Mouse (Mus musculus): ENCODE results near the gene Galnt6. TPM values are rescaled to one million over a fixed set of nuclear protein-coding genes. Genes with fewer than 3 reads are reported as not detected.

Gene Galnt6
- polyA plus RNA-seq, 1 experiment from 2014 or later, result 3.0 TPM

DNA sequence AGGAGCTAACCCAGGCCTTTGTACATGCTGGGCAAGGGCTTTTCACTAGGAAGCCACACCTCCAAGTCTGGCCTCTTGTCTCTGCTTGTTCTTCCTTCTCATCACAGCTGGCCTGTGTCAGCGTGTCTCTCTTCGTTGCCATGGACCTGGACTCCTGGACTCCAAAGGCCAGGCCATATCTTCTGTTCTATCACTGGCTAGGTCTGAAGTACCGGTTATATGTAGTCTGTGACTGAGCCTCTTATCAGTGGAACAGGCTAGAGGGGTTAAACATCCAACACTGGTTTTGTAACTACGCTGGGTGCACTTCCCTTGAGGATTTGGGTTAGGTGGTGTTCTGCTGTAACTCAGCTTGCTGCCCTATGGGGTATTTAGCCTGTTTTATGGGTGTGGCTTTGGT, 7.2 kb downstream of the Galnt6 start:
- Histone ChIP-seq H3K27ac (ENCODE audit: low read length) (no peak overlapping the region), H3K4me3 (ENCODE audit: low read depth, low read length) (no peak overlapping the region), H3K9me3 (ENCODE audit: control insufficient read depth, low read depth, low read length) (no peaks in the 10 kb centered on the region), H3K9ac (replicated peaks; ENCODE audit: low read depth, low read length) (no peak overlapping the region), H3K4me2 (replicated peaks; ENCODE audit: low read depth, low read length) (no peak overlapping the region), H3K4me1 (ENCODE audit: control insufficient read depth, insufficient read depth, low read length) (no peaks in the 10 kb centered on the region), H3K36me3 (ENCODE audit: control insufficient read depth, insufficient read depth, low read length) (no peaks in the 10 kb centered on the region), H3K27me3 (ENCODE audit: control insufficient read depth, insufficient read depth, low read length) (no peaks in the 10 kb centered on the region)
- peak; percentile 53; the same call in 1 of the 2 replicates for ATAC-seq (ENCODE audit: insufficient number of reproducible peaks, insufficient read depth, low FRiP score, low read depth)
- 47% methylated on average over 4 of the region's 4 CpGs for WGBS

DNA sequence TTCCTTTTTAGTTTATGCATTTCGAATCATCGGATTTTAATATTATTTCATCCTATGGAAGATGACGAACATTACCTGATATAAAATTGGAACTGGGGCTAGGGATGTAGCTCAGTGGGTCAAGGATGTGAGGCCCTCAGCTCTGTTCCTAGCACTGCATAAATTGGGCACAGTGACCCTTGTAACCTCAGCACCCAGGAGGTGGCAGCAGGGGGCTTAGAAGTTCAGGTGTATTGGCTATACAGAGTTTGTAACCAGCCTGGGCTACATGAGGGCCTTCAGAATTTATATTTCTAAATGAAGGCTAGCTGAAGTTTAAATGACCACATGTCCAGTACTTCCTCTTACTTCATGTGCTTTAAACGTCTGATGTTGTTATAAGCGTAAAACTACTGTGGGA, 7.7 kb downstream of the Galnt6 start:
- no peak overlapping the region for H3K4me3 ChIP-seq (ENCODE audit: low read depth, low read length)
- ATAC-seq (ENCODE audit: insufficient number of reproducible peaks, insufficient read depth, low FRiP score, low read depth), result no peak
- WGBS, result 84% methylated on average over 5 of the region's 5 CpGs
- H3K27me3 ChIP-seq (ENCODE audit: control insufficient read depth, insufficient read depth, low read length), result no peaks in the 10 kb centered on the region
- H3K9me3 ChIP-seq (ENCODE audit: control insufficient read depth, low read depth, low read length), result no peaks in the 10 kb centered on the region
- no peak overlapping the region for H3K9ac ChIP-seq (replicated peaks; ENCODE audit: low read depth, low read length)
- no peaks in the 10 kb centered on the region for H3K4me1 ChIP-seq (ENCODE audit: control insufficient read depth, insufficient read depth, low read length)
- H3K4me2 ChIP-seq (replicated peaks; ENCODE audit: low read depth, low read length), result no peak overlapping the region
- H3K36me3 ChIP-seq (ENCODE audit: control insufficient read depth, insufficient read depth, low read length), result no peaks in the 10 kb centered on the region
- no peak overlapping the region for H3K27ac ChIP-seq (ENCODE audit: low read length)

DNA sequence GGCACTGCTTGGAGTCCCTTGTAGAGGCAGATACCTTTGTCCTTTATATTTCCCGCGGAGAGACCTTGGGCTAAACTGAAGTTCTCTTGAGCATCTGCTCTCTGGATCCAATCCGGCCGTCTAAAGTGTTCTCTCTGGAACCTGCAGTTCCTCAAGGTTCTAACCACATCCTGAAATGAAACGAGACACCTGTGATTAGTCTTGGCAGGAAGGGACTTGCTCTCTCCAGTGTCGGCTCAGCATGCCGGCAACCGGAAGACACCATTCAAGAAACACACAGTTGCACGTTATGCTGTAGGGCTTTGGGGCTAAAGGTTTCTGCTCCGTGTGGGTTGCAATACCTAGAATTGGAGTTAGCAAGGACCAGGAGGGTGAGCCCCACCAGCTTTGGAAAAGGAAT, 9.1 kb downstream of the Galnt6 start:
- 74% methylated on average over 10 of the region's 10 CpGs for WGBS
- Histone ChIP-seq H3K27ac (ENCODE audit: low read length) (no peak overlapping the region), H3K27me3 (ENCODE audit: control insufficient read depth, insufficient read depth, low read length) (no peaks in the 10 kb centered on the region), H3K4me1 (ENCODE audit: control insufficient read depth, insufficient read depth, low read length) (no peaks in the 10 kb centered on the region), H3K9me3 (ENCODE audit: control insufficient read depth, low read depth, low read length) (no peaks in the 10 kb centered on the region), H3K36me3 (ENCODE audit: control insufficient read depth, insufficient read depth, low read length) (no peaks in the 10 kb centered on the region), H3K9ac (replicated peaks; ENCODE audit: low read depth, low read length) (no peak overlapping the region), H3K4me2 (replicated peaks; ENCODE audit: low read depth, low read length) (no peak overlapping the region), H3K4me3 (ENCODE audit: low read depth, low read length) (no peak overlapping the region)
- ATAC-seq (ENCODE audit: insufficient number of reproducible peaks, insufficient read depth, low FRiP score, low read depth), result no peak

GRCm38 (mm10) chr15:100719217-100719616, 10.0 kb downstream of the Galnt6 start:
- no peak overlapping the region for H3K4me2 ChIP-seq (replicated peaks; ENCODE audit: low read depth, low read length)
- H3K9me3 ChIP-seq (ENCODE audit: control insufficient read depth, low read depth, low read length), result no peaks in the 10 kb centered on the region
- no peak overlapping the region for H3K4me3 ChIP-seq (ENCODE audit: low read depth, low read length)
- H3K27me3 ChIP-seq (ENCODE audit: control insufficient read depth, insufficient read depth, low read length), result no peaks in the 10 kb centered on the region
- WGBS, result 95% methylated on average over 5 of the region's 5 CpGs
- no peaks in the 10 kb centered on the region for H3K36me3 ChIP-seq (ENCODE audit: control insufficient read depth, insufficient read depth, low read length)
- ATAC-seq (ENCODE audit: insufficient number of reproducible peaks, insufficient read depth, low FRiP score, low read depth), result no peak
- no peak overlapping the region for H3K9ac ChIP-seq (replicated peaks; ENCODE audit: low read depth, low read length)
- H3K27ac ChIP-seq (ENCODE audit: low read length), result no peak overlapping the region
- no peaks in the 10 kb centered on the region for H3K4me1 ChIP-seq (ENCODE audit: control insufficient read depth, insufficient read depth, low read length)

DNA sequence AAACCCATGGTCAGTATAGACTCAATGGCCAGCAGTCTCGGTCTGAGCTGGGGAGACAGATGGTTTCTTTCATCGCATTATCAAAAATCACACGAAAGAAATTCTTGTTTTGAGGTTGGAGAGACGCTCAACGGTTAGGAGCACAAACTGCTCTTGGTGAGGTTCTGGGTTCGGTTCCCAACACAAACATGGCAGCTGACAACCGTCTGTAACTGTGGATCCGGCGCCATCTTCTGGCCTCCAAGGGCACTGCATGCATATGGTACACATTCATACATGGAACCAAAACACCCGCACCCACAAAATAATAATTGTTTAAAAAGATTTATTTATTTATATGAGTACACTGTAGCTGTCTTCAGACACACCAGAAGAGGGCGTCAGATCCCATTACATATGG, 10.6 kb downstream of the Galnt6 start:
- no peak overlapping the region for H3K4me3 ChIP-seq (ENCODE audit: low read depth, low read length)
- ATAC-seq (ENCODE audit: insufficient number of reproducible peaks, insufficient read depth, low FRiP score, low read depth), result no peak
- WGBS, result 79% methylated on average over 11 of the region's 11 CpGs
- H3K36me3 ChIP-seq (ENCODE audit: control insufficient read depth, insufficient read depth, low read length), result no peaks in the 10 kb centered on the region
- no peaks in the 10 kb centered on the region for H3K4me1 ChIP-seq (ENCODE audit: control insufficient read depth, insufficient read depth, low read length)
- H3K27me3 ChIP-seq (ENCODE audit: control insufficient read depth, insufficient read depth, low read length), result no peaks in the 10 kb centered on the region
- no peak overlapping the region for H3K9ac ChIP-seq (replicated peaks; ENCODE audit: low read depth, low read length)
- H3K4me2 ChIP-seq (replicated peaks; ENCODE audit: low read depth, low read length), result no peak overlapping the region
- H3K9me3 ChIP-seq (ENCODE audit: control insufficient read depth, low read depth, low read length), result no peaks in the 10 kb centered on the region
- no peak overlapping the region for H3K27ac ChIP-seq (ENCODE audit: low read length)

DNA sequence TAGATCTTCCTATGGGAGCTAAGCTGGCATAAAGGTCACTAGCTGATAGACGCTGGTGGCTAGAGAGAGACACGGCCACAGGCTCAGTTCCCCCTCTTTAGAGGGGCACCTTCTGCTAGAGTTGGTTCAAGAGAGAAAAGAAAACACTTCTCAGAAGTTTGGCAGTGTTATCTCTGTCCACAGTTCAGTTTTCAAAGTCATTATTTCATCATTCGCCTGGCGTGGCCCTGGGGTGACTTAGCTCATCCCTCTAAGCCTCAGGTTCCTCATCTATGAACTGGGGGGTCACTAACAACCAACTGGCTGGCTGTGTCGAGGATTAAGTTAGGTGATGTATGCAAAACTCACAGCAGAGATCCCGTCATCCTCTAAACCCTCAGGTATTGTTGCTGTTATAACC, 11.2 kb downstream of the Galnt6 start:
- Histone ChIP-seq H3K4me3 (ENCODE audit: low read depth, low read length) (no peak overlapping the region), H3K9me3 (ENCODE audit: control insufficient read depth, low read depth, low read length) (no peaks in the 10 kb centered on the region), H3K27me3 (ENCODE audit: control insufficient read depth, insufficient read depth, low read length) (no peaks in the 10 kb centered on the region), H3K4me1 (ENCODE audit: control insufficient read depth, insufficient read depth, low read length) (no peaks in the 10 kb centered on the region), H3K9ac (replicated peaks; ENCODE audit: low read depth, low read length) (no peak overlapping the region), H3K4me2 (replicated peaks; ENCODE audit: low read depth, low read length) (no peak overlapping the region), H3K27ac (ENCODE audit: low read length) (no peak overlapping the region), H3K36me3 (ENCODE audit: control insufficient read depth, insufficient read depth, low read length) (no peaks in the 10 kb centered on the region)
- WGBS, result 72% methylated on average over 6 of the region's 6 CpGs
- ATAC-seq (ENCODE audit: insufficient number of reproducible peaks, insufficient read depth, low FRiP score, low read depth), result no peak

DNA sequence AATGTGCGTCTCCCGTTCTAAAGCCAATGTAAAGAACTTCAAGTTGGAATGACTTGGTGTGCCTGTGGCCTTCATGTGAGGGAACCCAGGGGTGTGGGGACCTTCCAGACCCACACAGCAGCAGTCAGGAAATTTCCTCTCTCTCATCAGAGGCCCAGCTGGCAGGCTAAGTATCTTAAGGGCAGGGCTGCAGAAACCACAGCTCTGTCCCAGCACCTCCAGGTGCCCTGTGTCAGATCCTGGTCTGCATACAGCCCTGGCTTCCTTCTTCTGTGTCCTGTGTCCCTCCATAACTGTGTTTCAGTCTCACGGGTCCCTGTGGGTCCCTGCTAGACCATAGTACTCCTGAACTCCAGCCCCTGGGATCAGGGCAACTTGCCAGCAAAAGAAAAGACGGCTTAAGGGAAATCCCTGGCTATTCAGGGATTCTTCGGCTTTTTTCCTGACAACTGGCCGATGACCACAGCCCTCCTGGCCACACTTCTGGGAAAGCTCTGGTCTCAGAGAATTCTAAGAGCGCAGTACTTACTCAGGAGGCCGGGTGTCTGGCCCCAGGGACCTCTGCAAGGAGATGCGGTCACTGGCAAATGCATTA, 13.7 kb downstream of the Galnt6 start:
- no peaks in the 10 kb centered on the region for H3K27me3 ChIP-seq (ENCODE audit: control insufficient read depth, insufficient read depth, low read length)
- H3K4me3 ChIP-seq (ENCODE audit: low read depth, low read length), result no peak overlapping the region
- H3K4me1 ChIP-seq (ENCODE audit: control insufficient read depth, insufficient read depth, low read length), result no peaks in the 10 kb centered on the region
- no peak overlapping the region for H3K9ac ChIP-seq (replicated peaks; ENCODE audit: low read depth, low read length)
- H3K27ac ChIP-seq (ENCODE audit: low read length), result no peak overlapping the region
- 63% methylated on average over 9 of the region's 9 CpGs for WGBS
- ATAC-seq (ENCODE audit: insufficient number of reproducible peaks, insufficient read depth, low FRiP score, low read depth), result no peak
- no peaks in the 10 kb centered on the region for H3K9me3 ChIP-seq (ENCODE audit: control insufficient read depth, low read depth, low read length)
- H3K4me2 ChIP-seq (replicated peaks; ENCODE audit: low read depth, low read length), result no peak overlapping the region
- no peaks in the 10 kb centered on the region for H3K36me3 ChIP-seq (ENCODE audit: control insufficient read depth, insufficient read depth, low read length)

DNA sequence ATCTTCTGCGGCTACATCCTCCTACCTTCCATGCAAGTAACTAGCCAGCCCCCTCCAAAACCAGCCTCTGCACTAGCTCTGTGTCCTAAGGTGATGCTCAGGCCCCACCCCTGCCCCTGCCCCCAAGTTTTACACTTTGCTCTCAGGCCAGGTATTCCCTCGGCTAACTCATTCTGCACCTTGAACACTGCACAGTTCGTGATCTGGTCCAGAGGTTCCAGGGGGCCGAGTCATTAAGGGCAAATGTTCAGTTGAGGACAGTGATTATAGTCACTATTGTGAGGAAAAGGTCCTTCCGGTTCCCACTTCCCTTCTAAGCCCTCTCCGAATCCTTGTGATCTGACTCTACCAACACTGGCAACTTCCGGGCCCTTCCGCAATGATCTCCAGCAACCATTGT, 14.7 kb downstream of the Galnt6 start:
- Histone ChIP-seq H3K4me2 (replicated peaks; ENCODE audit: low read depth, low read length) (no peak overlapping the region), H3K27me3 (ENCODE audit: control insufficient read depth, insufficient read depth, low read length) (no peaks in the 10 kb centered on the region), H3K9me3 (ENCODE audit: control insufficient read depth, low read depth, low read length) (no peaks in the 10 kb centered on the region), H3K9ac (replicated peaks; ENCODE audit: low read depth, low read length) (no peak overlapping the region), H3K36me3 (ENCODE audit: control insufficient read depth, insufficient read depth, low read length) (no peaks in the 10 kb centered on the region), H3K27ac (ENCODE audit: low read length) (no peak overlapping the region), H3K4me1 (ENCODE audit: control insufficient read depth, insufficient read depth, low read length) (no peaks in the 10 kb centered on the region), H3K4me3 (ENCODE audit: low read depth, low read length) (no peak overlapping the region)
- ATAC-seq (ENCODE audit: insufficient number of reproducible peaks, insufficient read depth, low FRiP score, low read depth), result peak; percentile 28; the same call in 1 of the 2 replicates
- 89% methylated on average over 8 of the region's 8 CpGs for WGBS

- Histone ChIP-seq H3K36me3 (ENCODE audit: control insufficient read depth, insufficient read depth, low read length) (no peaks in the 10 kb centered on the region), H3K27ac (ENCODE audit: low read length) (no peak overlapping the region), H3K4me2 (replicated peaks; ENCODE audit: low read depth, low read length) (no peak overlapping the region), H3K9ac (replicated peaks; ENCODE audit: low read depth, low read length) (no peak overlapping the region), H3K27me3 (ENCODE audit: control insufficient read depth, insufficient read depth, low read length) (no peaks in the 10 kb centered on the region), H3K9me3 (ENCODE audit: control insufficient read depth, low read depth, low read length) (no peaks in the 10 kb centered on the region), H3K4me1 (ENCODE audit: control insufficient read depth, insufficient read depth, low read length) (no peaks in the 10 kb centered on the region), H3K4me3 (ENCODE audit: low read depth, low read length) (no peak overlapping the region)
- 48% methylated on average over 6 of the region's 6 CpGs for WGBS
- no peak for ATAC-seq (ENCODE audit: insufficient number of reproducible peaks, insufficient read depth, low FRiP score, low read depth)
These were observed 18.3 kb downstream of the Galnt6 start for GRCm38 (mm10) chr15:100710838-100711237.
